Mouse (Mus musculus) lung, postnatal 10 days (tissue): ENCODE results near the gene Plekhm2.
A peak's percentile ranks its signal among the peaks of the same experiment; 100 is the strongest.

Experiments used
- DNase-seq: peaks from one replicate; pipeline ENCODE4 v3.0.0; 2021

Gene Plekhm2

GRCm38 (mm10) chr4:141660884-141661283, 3.8 kb downstream of the Plekhm2 start:
- no peak for DNase-seq

DNA sequence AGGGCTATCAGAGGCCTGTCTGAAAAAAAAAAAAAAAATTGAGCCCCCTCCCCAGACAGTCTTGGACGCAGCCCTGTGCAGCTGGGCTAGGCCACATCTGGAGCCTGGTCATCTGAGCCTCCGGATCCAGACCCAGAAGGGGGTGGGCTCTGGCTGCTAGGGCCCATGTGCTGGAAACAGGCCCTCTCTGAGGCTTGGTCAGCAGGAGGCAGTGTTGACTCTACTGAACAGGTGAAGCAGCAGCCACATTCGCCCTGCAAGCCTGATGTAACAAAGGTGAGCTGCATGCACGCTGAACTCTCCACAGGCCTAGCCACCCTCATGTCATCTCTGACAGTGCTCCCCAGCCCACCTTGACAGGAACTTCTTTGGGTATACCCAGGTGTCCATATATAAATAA, 5.0 kb downstream of the Plekhm2 start:
- DNase-seq = peak; percentile 55

DNA sequence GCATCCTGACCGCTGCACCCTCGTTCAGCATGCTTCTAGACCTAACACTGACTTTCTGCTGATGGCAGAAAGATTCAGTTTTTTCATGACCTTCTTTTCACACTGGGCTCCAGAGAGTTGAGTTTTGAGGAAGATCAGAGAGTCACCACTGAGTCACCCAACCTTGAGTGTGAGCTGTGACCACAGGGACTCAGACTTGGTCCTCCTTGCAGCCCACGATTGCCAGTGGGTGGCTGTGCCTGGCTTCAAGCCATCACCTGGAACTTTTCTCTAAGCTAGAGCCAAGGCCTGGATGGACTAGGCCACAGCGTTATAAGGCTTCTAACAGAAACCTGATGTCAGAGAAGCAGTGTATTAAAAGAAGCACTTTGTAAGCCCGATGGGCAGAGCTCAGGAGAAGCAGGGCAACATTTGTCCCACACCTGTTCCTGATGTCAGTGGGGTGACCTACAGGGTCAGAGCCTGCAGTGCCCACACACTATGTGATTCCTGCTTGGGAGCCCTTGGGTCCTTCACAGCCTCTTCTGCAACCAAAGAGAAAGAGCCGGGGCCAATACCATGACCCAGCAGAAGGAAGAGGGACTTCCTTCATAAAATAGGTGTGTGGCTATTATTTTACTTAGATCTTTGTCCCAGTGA, 5.7 kb downstream of the Plekhm2 start:
- DNase-seq = no peak

GRCm38 (mm10) chr4:141656932-141657331, 7.8 kb downstream of the Plekhm2 start:
- no peak for DNase-seq

DNA sequence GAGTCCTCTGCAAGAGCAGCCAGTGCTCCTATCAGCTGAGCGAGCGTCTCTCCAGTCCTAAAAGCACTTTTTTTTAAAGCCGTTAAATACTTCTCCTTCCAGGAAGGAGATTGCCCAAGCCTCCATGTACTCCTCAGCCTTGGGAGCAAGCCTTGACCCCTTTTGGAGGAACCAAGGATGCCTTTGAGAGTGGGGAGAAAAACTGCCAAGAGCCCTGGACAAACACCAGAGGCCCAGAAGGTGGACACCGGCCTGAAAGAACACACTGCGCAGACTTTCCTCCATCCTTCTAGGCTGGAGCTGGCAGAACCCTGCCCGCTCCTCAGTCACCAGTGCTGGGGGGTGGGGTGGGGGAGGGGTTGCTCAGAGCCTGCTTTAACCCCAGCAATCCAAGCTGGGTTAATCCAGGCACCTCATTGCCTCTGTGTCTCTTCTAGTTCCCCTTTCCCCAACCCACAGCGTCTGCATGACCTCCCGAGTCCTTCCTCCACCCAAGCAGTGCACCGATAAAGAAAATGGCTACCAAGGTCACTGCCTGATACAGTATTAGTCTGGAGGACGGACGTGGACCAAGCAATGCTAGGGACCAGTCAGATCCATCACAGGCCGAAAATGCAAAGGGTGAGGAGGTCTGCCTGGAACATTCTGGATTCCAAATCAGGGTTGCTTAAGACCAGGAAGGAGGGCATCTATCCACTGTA, 8.6 kb downstream of the Plekhm2 start:
- DNase-seq = peak; percentile 43

DNA sequence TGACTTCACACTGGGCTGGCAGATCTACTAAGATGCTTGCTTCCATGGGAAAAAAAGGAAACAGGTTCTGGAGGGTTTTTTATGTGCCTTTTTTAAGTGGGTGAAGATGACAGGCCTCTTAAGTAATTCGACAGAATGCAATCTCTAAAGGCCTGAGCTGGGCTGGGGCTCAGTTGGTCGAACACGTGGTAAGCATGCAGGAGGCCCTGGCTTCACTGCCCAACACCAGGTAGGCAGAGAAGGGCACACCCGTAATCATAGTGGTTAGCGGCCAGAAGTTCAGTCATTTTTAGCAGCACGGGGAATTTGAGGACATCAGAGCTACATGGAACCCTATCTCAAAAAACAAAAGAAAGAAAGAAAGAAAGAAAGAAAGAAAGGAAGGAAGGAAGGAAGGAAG, 10.2 kb downstream of the Plekhm2 start:
- no peak for DNase-seq

DNA sequence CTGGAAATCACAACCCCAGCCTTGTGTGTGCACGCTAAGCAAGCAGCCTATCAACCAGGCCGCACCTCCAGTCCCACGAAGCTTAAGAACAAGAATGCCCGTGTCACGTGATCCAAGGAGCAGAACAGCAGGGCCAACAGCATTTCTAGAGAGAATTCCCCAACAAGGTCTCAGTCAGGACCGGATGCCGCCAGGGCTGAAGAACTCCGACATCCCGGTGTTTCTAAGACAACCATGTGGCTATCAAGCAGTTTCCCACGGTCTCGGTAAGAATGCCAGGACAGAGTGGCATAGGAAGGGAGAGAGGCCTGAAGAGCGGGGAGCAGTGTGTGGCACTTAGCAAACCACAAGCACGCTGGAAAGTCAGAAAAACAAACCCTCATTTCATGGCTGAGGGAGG, 10.9 kb downstream of the Plekhm2 start:
- DNase-seq = no peak

- no peak for DNase-seq
Observed at GRCm38 (mm10) chr4:141653044-141653443, 11.7 kb downstream of the Plekhm2 start.

DNA sequence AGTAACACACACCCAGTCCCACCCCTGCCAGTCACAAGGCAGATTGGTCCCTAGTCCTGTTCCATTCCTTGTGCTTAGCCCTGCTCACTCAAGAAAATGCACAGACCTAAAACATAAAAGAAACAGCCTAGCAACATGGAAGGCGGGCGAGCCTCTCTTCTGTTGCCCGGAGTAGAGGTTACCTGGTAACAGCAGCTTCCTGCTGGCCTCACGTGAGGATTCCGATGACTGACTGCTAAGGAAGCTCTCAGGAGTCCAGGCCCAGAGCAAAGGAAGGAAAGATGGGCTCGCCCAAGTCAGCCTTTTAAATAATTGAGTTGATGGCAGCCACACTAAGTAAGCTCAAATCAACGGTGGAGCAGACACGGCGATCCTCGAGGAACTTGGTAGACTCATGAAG, 12.8 kb downstream of the Plekhm2 start:
- no peak for DNase-seq

GRCm38 (mm10) chr4:141651286-141651685, 13.4 kb downstream of the Plekhm2 start:
- no peak for DNase-seq

DNA sequence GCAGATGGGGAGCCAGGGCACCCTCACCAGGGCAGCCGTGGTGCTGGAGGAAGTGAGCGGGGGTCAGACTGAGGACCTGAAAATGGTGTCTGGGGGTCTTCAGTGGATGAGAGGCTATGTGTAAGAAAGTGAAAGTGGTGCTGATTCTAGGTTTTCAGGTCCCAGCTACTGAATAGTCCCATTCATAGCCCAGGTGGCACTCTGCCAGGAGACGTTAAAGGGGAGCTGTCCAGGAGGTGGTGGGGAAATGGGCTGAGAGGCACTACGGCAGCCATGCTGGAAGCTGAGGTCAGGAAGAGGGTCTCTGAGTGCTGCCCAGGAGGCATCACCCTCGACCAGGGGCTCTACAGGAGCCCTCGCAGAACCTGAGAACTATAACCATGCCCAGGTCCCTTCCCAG, 15.5 kb downstream of the Plekhm2 start:
- no peak for DNase-seq

DNA sequence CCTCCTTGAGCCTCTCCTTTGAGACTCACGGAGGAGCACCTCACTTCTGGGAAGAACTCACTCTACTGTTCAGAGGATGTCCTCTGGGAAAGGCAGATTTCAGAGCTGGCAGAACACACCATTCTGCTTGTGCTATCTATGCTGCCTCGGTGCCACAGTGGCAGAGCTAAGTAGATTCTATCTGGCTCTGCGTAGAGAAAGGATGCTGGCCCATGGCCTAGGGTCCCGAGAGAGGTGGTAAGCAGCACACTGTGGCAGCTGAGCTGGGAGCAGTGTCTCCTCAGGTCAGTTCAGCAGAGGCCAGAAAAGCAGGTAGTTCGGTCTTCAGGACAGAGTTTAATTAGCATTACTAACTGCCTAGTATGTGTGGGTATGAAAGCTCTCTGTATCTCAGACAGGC, 16.4 kb downstream of the Plekhm2 start:
- no peak for DNase-seq

- DNase-seq = no peak
Observed at GRCm38 (mm10) chr4:141647187-141647586, 17.5 kb downstream of the Plekhm2 start.

GRCm38 (mm10) chr4:141645988-141646387, 18.7 kb downstream of the Plekhm2 start:
- no peak for DNase-seq

GRCm38 (mm10) chr4:141643118-141643855, 21.4 kb downstream of the Plekhm2 start:
- peak; percentile 89 for DNase-seq

DNA sequence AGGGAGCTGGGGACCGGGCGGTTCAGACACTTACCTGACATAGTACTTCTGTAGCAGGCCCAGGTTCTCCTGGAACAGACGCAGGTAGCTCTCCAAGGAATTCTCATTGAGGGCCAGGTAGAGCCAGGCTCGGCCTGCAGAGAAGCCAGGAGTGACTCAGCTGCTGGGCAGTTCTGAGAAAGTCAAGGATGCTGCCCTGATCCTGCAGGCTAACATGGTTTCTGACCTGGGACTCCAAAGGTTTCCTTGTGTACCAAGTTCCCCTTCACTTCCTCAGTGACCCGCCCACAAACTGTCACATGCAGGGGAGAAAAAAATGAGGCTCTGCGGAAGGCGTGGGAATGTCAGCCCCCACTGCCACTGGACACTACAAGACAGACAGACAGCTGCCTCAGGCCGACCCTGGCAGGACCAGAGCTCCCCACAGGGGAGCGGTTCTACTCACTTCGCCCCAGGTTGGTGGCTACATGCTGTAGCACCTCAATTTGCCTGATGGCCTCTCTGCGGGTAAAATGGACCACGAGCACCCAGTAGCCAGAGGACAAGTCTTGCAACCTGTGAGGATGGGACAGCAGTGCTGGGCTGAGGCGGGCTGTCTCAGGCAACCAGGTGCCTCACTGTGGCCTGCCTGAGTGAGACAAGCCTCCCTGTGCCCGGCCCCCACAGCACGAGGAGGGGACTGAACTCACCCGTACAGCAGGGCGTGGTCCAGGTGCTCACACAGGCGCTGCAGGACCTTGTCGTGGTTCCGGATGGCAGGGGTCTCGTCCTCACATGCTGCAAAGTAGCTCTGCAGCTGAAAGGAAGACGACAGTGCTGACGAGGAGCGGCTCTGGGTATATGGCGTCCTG, 22.5 kb downstream of the Plekhm2 start:
- DNase-seq = no peak

DNA sequence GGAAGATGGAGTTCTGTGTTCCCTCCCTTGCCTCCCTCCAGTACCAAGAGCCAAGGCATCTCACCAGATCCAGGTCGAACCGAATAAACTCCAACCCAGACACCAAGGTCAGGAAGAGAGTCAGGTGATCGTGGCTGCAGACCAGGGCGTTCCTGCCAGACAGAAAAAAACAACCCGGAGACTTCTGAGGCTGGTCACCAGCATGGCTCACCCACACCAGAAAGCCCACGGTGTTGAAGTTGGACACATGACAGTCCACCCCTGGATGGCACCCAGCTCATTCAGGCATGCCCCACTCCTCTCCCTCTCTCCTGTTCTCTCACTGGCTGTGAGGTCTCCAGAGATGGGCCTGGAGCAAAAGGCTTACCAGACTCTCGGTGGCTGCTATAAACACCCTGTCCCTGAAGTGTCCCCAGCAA, 23.3 kb downstream of the Plekhm2 start:
- peak; percentile 59 for DNase-seq

- no peak for DNase-seq
Observed at GRCm38 (mm10) chr4:141639474-141639873, 25.2 kb downstream of the Plekhm2 start.

GRCm38 (mm10) chr4:141636693-141637092, 28.0 kb downstream of the Plekhm2 start:
- no peak for DNase-seq

GRCm38 (mm10) chr4:141635991-141636390, 28.7 kb downstream of the Plekhm2 start:
- DNase-seq = no peak

DNA sequence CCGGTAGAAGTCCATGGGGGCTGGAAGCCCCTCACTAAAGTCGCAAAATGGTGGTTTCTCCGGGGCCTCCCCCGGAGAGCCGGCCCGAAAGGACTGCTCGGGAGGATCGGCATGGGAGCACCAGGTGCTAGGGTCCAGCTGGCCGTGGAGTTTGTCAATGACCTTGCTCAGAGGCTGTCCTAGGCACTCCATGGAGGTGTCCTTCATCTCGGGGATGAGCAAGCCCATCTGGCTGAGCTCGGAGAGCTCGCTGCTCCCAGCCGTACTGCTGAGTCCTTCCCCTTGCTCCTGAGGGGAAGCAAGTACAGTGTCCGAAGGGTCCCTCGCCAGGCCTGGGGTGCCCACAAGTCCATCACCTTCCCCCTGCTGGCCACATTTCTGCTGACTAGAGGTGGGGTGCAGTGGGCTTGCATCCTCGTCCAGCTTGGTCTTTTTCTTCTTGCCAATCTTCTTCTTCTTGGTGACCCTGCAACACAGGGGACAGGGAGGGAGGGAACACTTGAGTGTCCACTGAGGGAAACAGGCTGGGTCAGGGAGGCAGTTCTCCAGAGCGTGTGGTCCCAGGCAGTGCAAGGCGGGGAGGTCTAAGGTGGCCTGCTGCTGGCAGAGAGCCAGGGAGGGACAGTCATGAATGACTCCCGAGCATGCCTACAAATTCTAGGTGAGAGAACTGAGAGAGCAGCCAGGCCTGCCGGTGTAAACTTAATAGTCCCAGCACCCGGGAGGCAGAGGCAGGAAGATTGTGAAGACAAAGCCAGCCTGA, 32.4 kb downstream of the Plekhm2 start:
- peak; percentile 79 for DNase-seq

- DNase-seq = no peak
Observed at GRCm38 (mm10) chr4:141631250-141631649, 33.4 kb downstream of the Plekhm2 start.
